Mouse (Mus musculus) urinary bladder, postnatal 36 days (tissue): ENCODE results near the gene Rxra.

Experiments used
- DNase-seq, 2 experiments: peaks; one replicate each; pipeline ENCODE4 v3.0.0; 2022; ENCODE audit warnings: low spot score in 2 of 2, mixed read lengths in 1 of 2

Gene Rxra

DNA sequence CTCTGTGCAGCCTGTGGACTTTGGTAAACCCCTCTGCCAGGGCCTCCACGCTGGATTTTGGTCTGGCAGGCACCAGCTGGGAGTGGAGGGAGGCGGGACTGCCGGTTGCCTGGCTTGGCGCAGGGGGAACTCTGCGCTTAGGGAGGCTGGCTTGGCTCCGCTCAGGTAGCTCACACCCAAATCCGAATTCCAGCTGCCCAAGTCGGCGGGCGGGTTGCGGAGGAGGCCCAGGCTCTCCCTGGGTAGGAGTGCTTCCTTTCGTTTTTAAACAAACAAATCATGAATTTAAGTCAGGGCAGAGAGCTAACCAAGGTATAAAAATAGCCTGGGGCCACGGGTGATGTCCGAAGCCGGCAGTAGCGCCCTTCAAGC lies at the start of gene Rxra:
Gene Rxra, plus strand, starts transcription at position 335 of the 372 bp plus-strand sequence.
- DNase-seq: peak; percentile 74 to 81

- DNase-seq: no peak
These were observed 49.6 kb upstream of the Rxra start for GRCm38 (mm10) chr2:27626604-27627003.

GRCm38 (mm10) chr2:27630601-27631285 lies 45.5 kb upstream of the Rxra start:
- DNase-seq: no peak

DNA sequence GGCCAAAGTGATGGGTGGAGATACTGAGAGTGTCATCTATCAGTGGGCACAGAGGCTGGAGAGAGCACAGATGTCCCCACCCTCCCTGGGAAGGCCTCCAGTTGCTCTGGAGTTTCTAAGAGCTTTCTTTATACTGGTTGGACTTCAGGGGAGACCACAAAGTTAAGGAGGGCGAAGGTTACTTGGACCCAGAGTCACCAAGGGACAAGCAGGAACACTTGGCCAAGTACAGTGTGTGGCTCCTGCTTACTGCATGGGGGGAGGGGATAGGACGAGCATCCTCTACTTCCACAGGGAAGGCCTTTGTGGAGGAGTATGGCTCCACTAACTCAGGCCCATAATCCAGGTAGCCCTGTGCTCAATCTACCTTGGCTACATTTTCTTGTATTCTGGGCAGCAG lies 42.8 kb upstream of the Rxra start:
- DNase-seq: no peak

DNA sequence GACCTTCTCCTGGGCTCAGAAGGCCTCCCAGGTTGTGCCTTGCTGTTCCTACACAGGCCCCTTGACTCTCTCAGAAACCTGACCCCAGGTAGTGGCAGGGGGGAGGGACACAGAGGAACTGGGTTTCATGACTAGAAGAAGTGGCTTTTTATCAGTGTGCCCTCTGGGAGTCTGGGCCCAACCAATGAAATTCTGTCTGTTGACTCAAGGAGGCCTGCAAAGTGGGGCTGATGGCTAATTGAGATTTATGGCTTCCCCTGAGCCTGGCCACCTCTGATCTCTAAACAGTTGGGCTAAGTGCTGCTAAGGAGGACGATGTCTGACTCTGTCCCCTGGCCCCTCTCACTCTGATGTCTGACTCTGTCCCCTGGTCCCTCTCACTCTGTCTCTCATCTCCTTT lies 42.2 kb upstream of the Rxra start:
- no peak for DNase-seq

DNA sequence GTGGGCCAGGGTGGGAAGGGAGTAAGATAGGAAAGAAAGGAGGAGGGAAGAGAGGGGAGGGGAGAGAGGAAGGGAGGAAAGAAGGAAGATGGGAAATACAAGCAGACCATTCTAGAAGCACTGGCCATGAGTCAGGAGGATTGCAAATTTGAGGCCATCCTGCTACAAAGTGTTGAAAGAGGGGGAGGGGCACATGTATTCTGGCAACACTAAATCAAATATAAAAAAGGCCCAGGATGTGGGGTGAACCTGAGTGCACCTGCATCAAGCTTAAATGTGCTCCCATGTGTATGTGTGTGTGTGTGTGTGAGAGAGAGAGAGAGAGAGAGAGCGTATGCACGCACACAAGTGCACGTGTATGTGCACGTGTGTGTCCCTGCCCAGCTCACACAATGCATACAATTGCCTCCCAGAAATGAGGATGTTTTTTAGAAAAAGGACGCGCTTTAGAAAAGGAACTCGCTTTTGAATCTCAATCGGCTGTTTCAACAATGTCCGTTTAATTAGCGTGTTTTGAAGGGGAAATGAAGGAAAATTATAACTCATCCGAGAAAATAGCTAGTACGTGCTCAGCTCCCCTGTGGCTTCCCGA lies 41.0 kb upstream of the Rxra start:
- DNase-seq: no peak

DNA sequence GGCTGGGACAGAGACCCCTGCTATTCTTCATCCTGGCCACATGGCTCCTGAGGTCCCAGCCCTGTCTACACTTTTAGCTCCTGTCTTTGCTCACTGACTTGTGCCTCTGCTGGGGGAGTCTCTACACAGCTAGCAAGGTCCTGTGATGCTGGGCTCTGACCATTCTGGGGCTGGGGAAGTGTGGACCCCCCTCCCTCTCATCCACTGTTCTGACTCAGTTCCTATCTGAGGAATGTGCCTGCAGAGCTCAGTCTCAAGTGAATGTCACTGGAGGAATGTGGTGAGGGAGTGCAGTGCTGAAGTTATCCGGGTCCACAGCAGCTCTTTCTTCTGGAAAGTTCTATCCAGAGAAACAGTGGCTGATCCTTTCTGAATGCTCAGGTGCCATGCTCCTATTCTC lies 39.4 kb upstream of the Rxra start:
- no peak for DNase-seq

GRCm38 (mm10) chr2:27637281-27637896 lies 38.9 kb upstream of the Rxra start:
- DNase-seq: peak in 1 of 2 experiments; percentile 28

- DNase-seq: no peak
These were observed 36.5 kb upstream of the Rxra start for GRCm38 (mm10) chr2:27639631-27640334.

GRCm38 (mm10) chr2:27640900-27641479 lies 35.2 kb upstream of the Rxra start:
- DNase-seq: no peak

DNA sequence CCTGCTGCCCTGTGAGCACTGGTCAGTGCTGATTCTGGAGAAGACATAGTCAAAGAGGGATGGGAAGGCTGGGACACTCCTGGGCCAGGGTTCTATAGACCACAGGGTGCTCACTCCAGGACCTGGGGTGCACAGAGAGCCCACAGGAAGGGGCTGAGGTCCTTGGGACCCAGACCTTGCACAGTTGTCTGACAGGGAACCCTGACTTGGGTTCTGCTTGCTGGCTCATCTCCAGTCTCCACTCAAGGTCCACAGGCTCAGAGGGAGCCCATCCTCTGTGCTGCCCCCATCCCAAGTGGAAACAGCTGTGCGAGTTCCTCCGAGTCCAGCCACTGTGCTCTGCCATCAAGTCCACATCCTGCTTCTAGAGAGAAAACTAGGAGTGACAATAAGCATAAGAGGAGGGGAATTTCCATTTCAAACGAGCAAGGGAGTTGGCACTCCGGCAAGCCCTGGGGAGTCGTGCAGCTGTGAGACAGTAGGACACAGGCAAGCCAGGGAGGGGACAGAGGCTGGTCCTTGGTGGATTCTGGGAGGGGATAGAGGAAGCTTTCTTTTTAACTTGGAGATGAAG lies 31.6 kb upstream of the Rxra start:
- peak in 1 of 2 experiments; percentile 23 for DNase-seq

DNA sequence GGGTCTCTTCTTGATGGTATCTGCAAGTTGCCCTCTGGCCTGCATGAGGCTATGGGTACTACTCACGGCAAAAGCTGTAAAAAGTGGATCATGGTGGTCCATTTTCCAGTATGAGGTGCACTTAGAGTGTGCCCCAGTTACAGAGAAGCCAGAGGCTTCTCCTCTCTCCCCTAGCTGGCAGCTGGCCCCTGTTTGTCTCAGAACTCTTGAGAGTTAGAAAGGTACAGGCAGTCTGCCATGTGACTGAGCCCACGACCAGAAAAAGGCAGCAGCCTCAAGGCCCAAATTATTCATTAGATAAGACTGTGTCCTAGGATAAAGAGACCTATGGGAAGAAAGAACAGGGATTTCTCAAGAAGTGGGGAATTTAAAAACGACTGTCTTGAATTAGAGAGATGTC lies 30.8 kb upstream of the Rxra start:
- peak in 1 of 2 experiments; percentile 21 for DNase-seq

- no peak for DNase-seq
These were observed 26.2 kb upstream of the Rxra start for GRCm38 (mm10) chr2:27649862-27650661.

DNA sequence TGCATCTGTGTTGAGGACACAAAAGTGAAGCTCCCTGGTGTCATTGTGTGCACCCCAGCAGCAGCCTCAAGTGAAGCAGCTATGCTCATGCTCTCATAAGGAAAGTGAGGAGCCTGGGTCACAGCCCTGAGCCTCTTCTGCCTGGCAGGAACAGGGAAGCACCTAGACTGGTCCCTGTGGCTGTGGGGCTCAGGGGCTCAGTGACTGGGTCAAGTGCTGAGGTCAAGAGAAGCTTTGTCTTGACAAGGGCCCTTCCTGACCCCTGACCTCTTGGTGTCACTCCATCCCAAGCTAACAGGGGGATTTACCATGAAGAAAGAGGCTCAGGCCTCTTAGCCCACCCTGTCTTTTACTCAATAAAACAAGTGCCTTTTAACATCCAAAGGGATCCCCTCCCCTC lies 25.2 kb upstream of the Rxra start:
- DNase-seq: no peak

GRCm38 (mm10) chr2:27653496-27654030 lies 22.7 kb upstream of the Rxra start:
- DNase-seq: no peak

GRCm38 (mm10) chr2:27654321-27655232 lies 21.7 kb upstream of the Rxra start:
- DNase-seq: no peak

DNA sequence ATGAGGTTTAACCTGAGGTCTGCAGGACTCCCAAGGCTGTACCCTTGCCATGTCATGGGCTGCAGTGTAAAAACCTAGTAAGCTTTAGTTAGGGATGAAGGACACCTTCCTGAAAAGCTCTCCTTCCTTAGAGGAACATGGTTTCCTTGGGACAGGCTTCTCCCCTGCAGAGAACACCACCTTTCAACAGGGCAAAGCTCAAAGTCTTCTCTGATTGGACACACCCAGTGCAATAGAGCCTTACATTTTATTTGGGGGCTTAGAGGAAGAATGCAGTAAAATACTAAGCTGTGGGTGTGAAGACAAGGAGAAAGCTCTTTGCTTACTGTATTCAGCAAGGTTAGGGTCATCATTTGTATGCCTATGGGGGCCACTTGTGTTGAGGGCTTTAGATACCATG lies 19.7 kb upstream of the Rxra start:
- DNase-seq: no peak

DNA sequence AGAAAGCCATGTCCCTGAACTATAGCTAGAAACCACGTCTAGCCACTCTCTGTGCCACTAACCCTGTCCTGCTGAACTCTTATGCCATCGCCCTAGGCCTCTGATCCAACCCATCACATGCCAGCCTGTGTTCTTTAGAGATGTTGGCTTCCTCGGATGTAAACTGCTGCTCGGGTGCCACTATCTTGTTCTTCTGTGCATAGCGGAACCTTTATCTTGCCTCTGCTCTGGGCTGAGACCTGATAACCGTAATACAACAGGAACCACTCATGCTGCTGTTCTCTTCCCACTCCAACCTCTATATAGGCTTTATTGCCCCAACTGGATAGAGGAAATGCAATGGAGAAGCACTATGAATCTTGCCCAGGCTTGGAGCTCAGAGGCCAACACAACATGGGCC lies 11.0 kb upstream of the Rxra start:
- DNase-seq: no peak

- DNase-seq: no peak
These were observed 9.5 kb upstream of the Rxra start for GRCm38 (mm10) chr2:27666719-27667118.

DNA sequence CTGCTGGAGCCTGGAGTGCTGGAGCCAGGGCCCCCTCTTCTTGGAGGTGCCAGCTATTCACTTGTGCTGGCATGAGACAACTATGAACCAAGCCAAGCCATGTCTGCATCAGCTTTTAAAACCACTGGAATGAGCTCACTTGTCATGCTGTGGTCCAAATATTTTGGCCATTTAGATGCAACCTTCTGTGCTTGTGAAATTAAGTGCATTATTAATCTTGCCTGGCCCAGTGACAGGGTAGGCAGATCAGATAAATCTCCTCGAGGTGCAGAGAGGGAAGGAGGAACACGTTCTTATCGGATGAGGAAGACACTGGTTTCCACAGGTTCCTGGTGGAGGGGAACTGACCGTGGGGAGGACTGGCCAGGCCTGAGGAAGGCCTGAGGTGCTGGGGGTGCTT lies 8.6 kb upstream of the Rxra start:
- DNase-seq: no peak
